Mouse (Mus musculus): ENCODE measurements around the gene Ciapin1. TPM values are rescaled to one million over a fixed set of nuclear protein-coding genes. Genes with fewer than 3 reads are reported as not detected.

The Ciapin1 gene
- polyA plus RNA-seq, 1 experiment from 2014 or later, result 37.5 TPM

DNA sequence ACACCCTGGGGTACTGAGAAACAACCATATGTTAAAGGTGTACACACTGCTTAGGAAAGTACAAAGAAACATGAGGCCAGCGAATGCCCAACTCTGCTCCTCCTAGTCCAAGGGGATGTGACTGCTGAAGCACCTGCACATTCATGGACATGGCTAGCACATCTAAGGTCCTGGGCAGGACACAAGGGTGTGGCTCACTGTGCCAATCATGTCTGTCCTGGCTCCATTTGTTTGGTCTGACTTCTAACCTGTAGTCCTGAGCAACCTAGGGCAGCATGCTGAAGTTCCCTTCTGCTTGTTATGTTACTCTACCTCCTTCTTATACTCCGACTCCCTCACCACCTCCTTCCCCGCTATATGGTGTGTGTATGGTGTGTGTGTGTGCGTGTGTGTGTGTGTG is 43.8 kb downstream of the Ciapin1 start:
- peaks cover 14% of the 10 kb centered on the region for H3K4me1 ChIP-seq (ENCODE audit: control insufficient read depth, low read depth, low read length)

DNA sequence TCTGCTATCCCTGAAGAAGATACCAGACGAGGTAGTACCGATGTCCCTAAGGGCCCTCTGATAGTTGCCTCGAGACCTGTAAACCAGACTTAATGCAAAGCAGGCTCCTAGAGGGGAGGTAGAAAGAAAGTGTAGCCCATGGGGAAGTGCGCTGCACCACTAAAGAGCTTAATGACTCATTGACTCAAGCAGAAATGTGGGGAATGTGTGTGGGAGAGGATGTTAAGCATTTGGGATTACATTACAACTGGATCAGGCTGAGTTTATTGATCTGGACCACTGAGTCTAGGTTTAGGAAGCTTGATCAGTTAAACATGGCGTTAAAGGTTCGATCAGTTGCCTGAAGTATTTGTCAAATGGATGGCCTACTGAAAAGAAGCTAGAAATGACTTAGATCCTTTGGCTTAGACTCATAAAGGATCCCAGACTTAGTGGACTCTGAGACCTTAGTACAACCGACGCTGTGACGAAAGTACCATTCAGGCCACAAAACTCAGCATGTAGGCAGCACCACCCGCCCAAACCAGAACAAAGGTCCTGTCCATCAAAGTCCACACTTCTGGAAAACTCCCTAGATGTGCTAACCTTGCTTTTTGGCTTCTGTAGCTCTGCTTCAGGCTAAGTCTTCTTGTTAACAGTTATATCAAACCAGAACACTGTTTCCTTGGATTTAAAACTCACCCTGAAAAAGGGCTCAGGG is 48.8 kb downstream of the Ciapin1 start:
- H3K27ac ChIP-seq (ENCODE audit: low read length), result no peak overlapping the region
- peaks cover 50% of the 10 kb centered on the region for H3K4me1 ChIP-seq (ENCODE audit: control insufficient read depth, low read depth, low read length)
- 78% methylated on average over 10 of the region's 10 CpGs for WGBS (ENCODE audit: insufficient replicate concordance)
- H3K4me3 ChIP-seq (ENCODE audit: low read depth, low read length), result no peak overlapping the region
- H3K9me3 ChIP-seq (replicated peaks; ENCODE audit: control insufficient read depth, low read length), result no peaks in the 10 kb centered on the region
- ATAC-seq (ENCODE audit: low read depth), result no peak
- H3K9ac ChIP-seq (ENCODE audit: low read depth, low read length), result no peak overlapping the region
- no peak overlapping the region for H3K4me2 ChIP-seq (ENCODE audit: low read depth, low read length)
- H3K27me3 ChIP-seq (ENCODE audit: control insufficient read depth, insufficient read depth, low read depth, low read length), result no peaks in the 10 kb centered on the region
- no peaks in the 10 kb centered on the region for H3K36me3 ChIP-seq (ENCODE audit: control insufficient read depth, insufficient read depth)

More for the DNA sequence above, 43.8 kb downstream of the Ciapin1 start:
- Histone ChIP-seq H3K27ac (ENCODE audit: low read length) (no peak overlapping the region), H3K36me3 (ENCODE audit: control insufficient read depth, insufficient read depth) (no peaks in the 10 kb centered on the region), H3K4me3 (ENCODE audit: low read depth, low read length) (no peak overlapping the region), H3K9me3 (replicated peaks; ENCODE audit: control insufficient read depth, low read length) (no peaks in the 10 kb centered on the region), H3K27me3 (ENCODE audit: control insufficient read depth, insufficient read depth, low read depth, low read length) (no peaks in the 10 kb centered on the region), H3K4me2 (ENCODE audit: low read depth, low read length) (no peak overlapping the region), H3K9ac (ENCODE audit: low read depth, low read length) (no peak overlapping the region)
- peak; percentile 58; the same call in 1 of the 2 replicates for ATAC-seq (ENCODE audit: low read depth)
- 80% methylated on average over 4 of the region's 4 CpGs for WGBS (ENCODE audit: insufficient replicate concordance)

DNA sequence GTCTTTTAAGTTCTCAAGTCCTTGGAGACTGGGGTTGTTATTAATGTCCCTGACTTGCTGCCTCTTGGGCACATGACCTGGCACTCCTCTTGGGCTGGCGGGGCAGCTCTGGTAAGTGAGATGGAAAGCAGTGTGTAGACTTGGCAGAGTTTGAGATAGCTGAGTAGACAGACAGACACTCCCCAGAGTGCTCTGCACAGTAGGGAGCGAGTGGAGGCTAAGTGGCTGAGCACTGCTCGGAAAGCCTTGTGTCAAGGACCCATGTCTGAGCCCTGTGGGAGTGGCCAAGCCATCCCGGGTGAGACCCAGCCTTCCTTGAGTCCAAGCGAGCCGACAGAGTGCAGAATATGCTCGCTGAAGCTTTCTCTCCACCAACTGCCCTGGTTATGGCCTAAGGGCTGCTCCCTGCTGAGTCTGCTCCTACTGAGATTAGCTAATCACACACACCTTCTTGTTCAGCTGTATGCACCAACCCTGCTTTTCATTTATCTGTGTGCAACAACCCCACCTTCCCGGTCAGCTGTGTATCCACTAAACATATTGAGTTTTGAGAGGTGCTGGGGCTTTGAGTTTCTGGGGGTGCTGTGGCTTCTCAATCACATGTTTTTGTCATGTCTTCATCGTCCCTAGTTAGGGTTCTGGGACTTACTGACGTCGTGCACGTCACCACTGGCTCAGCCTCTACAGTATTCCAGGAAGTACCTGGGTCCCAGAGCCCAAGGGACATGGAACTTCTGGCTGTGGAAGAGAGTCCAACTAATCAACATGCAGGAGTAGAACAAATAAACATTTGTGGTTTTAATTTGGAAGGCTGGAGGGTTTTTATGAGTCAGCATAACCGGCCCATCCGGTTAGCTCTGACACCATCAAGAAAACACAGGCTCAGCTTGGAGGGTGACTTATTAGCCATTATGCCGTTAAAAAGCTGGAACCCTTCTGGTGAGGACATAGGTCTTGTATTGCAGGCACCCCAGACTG is 50.3 kb downstream of the Ciapin1 start:
- Histone ChIP-seq H3K27ac (ENCODE audit: low read length) (peak overlapping the region; percentile 99), H3K4me2 (ENCODE audit: low read depth, low read length) (peak overlapping the region; percentile 60), H3K9me3 (replicated peaks; ENCODE audit: control insufficient read depth, low read length) (no peaks in the 10 kb centered on the region), H3K9ac (ENCODE audit: low read depth, low read length) (peak overlapping the region; percentile 57), H3K4me1 (ENCODE audit: control insufficient read depth, low read depth, low read length) (peaks cover 48% of the 10 kb centered on the region), H3K27me3 (ENCODE audit: control insufficient read depth, insufficient read depth, low read depth, low read length) (no peaks in the 10 kb centered on the region), H3K36me3 (ENCODE audit: control insufficient read depth, insufficient read depth) (no peaks in the 10 kb centered on the region), H3K4me3 (ENCODE audit: low read depth, low read length) (peak overlapping the region; percentile 30)
- peak; percentile 96 for ATAC-seq (ENCODE audit: low read depth)
- WGBS (ENCODE audit: insufficient replicate concordance), result 26% methylated on average over 15 of the region's 15 CpGs

DNA sequence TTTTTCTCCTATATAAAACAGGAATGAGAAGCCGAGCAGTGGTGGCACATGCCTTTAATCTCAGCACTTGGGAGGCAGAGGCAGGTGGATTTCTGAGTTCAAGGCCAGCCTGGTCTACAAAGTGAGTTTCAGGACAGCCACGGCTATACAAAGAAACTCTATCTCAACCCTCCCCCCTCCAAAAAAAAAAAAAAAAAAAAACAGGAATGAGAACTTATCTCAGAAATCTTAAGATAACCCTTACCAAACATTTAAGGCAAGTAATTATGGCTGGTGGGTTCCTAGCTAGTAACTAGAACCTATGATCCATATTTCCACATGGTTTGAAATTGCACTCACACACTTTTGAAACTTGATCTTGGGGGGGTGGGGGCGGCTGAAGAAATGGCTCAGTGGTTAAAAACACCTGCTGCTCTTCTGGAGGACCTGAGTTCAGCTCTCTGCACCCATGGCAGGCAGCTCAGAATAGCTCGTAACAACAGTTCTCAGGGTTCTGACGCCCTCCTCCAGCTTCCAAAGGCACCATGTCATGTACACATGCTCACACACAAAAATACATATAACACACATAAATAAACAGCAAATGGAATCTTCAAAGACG is 52.1 kb downstream of the Ciapin1 start:
- Histone ChIP-seq H3K36me3 (ENCODE audit: control insufficient read depth, insufficient read depth) (no peaks in the 10 kb centered on the region), H3K4me3 (ENCODE audit: low read depth, low read length) (no peak overlapping the region), H3K4me1 (ENCODE audit: control insufficient read depth, low read depth, low read length) (peaks cover 54% of the 10 kb centered on the region), H3K27ac (ENCODE audit: low read length) (peak overlapping the region; percentile 99), H3K4me2 (ENCODE audit: low read depth, low read length) (peak overlapping the region; percentile 60; the same call in 1 of the 2 replicates), H3K9me3 (replicated peaks; ENCODE audit: control insufficient read depth, low read length) (no peaks in the 10 kb centered on the region), H3K27me3 (ENCODE audit: control insufficient read depth, insufficient read depth, low read depth, low read length) (no peaks in the 10 kb centered on the region), H3K9ac (ENCODE audit: low read depth, low read length) (no peak overlapping the region)
- ATAC-seq (ENCODE audit: low read depth), result no peak
- 60% methylated on average over 6 of the region's 6 CpGs for WGBS (ENCODE audit: insufficient replicate concordance)

DNA sequence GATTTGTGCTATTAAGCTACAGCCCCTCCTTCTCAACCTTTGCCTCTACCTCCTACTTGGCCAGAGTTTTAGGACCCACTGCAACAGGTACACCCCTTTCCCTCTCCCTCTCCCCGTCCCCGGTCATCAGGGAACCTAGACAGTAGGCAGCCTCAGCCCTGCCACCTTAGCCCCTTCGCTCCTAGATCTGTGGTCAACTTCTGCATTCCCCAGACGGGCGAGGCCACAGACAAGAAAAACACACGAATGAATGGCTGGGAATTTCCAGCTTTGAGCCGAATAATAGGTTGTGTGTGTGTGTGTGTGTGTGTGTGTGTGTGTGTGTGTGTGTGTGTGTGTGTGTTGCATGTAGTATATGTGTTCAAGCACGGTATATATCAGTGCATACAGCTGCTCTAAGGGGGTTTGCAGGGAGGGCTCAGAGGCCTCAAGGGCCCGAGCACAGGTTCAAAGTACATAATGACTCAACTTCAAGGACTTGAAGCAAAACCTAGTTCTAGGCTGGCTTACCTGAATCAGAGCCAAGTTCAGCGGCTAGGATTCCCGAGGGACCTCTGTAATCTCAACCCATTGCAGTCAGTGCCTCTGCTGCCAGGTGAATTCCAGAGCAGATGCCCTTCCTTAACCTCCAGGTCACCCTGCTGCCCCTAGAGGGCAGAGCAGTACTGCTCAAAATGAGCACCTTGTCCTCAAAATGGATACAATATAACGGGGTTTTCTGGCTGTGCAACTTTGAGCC is 52.7 kb downstream of the Ciapin1 start:
- no peak overlapping the region for H3K9ac ChIP-seq (ENCODE audit: low read depth, low read length)
- ATAC-seq (ENCODE audit: low read depth), result no peak
- H3K4me1 ChIP-seq (ENCODE audit: control insufficient read depth, low read depth, low read length), result peaks cover 61% of the 10 kb centered on the region
- no peak overlapping the region for H3K4me3 ChIP-seq (ENCODE audit: low read depth, low read length)
- no peak overlapping the region for H3K27ac ChIP-seq (ENCODE audit: low read length)
- no peaks in the 10 kb centered on the region for H3K36me3 ChIP-seq (ENCODE audit: control insufficient read depth, insufficient read depth)
- WGBS (ENCODE audit: insufficient replicate concordance), result 46% methylated on average over 12 of the region's 12 CpGs
- H3K27me3 ChIP-seq (ENCODE audit: control insufficient read depth, insufficient read depth, low read depth, low read length), result no peaks in the 10 kb centered on the region
- no peak overlapping the region for H3K4me2 ChIP-seq (ENCODE audit: low read depth, low read length)
- no peaks in the 10 kb centered on the region for H3K9me3 ChIP-seq (replicated peaks; ENCODE audit: control insufficient read depth, low read length)

DNA sequence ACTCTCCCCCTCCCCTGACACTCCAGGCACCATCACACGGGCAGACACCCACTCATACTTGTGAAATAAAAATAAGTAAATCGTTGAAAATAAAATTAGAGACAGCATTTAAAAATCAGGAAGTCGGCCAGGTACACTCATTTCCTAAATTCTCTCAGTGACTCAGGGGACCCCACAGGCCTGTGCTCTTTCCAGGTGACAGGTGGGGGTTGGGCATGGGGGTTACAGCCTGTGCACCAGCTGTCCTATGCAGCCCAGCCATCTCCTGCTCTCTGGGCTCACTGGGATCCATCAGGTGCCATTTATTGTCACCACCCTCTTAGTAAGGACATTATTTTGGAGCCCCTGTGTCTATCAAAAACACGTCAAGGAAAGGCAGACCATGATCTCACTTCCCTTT is 54.3 kb downstream of the Ciapin1 start:
- Histone ChIP-seq H3K9me3 (replicated peaks; ENCODE audit: control insufficient read depth, low read length) (no peaks in the 10 kb centered on the region), H3K4me1 (ENCODE audit: control insufficient read depth, low read depth, low read length) (peaks cover 52% of the 10 kb centered on the region), H3K27ac (ENCODE audit: low read length) (no peak overlapping the region), H3K27me3 (ENCODE audit: control insufficient read depth, insufficient read depth, low read depth, low read length) (no peaks in the 10 kb centered on the region), H3K36me3 (ENCODE audit: control insufficient read depth, insufficient read depth) (no peaks in the 10 kb centered on the region), H3K4me3 (ENCODE audit: low read depth, low read length) (no peak overlapping the region), H3K4me2 (ENCODE audit: low read depth, low read length) (no peak overlapping the region), H3K9ac (ENCODE audit: low read depth, low read length) (no peak overlapping the region)
- ATAC-seq (ENCODE audit: low read depth), result no peak
- WGBS (ENCODE audit: insufficient replicate concordance), result 40% methylated on average over 4 of the region's 4 CpGs

DNA sequence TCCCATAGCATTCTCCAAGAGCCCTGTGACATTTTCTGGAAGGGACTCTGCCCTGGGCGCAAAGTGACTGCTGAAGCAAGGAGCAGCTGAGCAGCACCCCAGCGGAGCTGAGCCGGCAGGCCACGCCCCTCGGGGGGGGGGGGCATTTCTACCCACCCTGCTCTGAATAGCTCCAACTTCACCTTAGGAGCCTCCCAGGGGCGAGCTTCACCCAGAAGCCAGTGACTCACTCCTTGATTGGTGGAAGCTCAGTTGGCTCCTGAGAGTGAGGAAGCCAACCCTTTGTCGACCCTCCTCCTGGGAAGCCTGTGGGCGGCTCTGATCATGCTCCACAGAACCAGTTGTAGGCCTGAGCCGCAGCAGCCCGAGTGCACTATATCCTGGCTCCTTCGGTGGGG is 56.3 kb downstream of the Ciapin1 start:
- Histone ChIP-seq H3K4me1 (ENCODE audit: control insufficient read depth, low read depth, low read length) (peaks cover 32% of the 10 kb centered on the region), H3K36me3 (ENCODE audit: control insufficient read depth, insufficient read depth) (no peaks in the 10 kb centered on the region), H3K4me3 (ENCODE audit: low read depth, low read length) (no peak overlapping the region), H3K4me2 (ENCODE audit: low read depth, low read length) (no peak overlapping the region), H3K9ac (ENCODE audit: low read depth, low read length) (no peak overlapping the region), H3K9me3 (replicated peaks; ENCODE audit: control insufficient read depth, low read length) (no peaks in the 10 kb centered on the region), H3K27me3 (ENCODE audit: control insufficient read depth, insufficient read depth, low read depth, low read length) (no peaks in the 10 kb centered on the region), H3K27ac (ENCODE audit: low read length) (no peak overlapping the region)
- 0 out of 2 replicates have a peak, but pooled peaks have one; percentile 5 for ATAC-seq (ENCODE audit: low read depth)
- 18% methylated on average over 11 of the region's 11 CpGs for WGBS (ENCODE audit: insufficient replicate concordance)

DNA sequence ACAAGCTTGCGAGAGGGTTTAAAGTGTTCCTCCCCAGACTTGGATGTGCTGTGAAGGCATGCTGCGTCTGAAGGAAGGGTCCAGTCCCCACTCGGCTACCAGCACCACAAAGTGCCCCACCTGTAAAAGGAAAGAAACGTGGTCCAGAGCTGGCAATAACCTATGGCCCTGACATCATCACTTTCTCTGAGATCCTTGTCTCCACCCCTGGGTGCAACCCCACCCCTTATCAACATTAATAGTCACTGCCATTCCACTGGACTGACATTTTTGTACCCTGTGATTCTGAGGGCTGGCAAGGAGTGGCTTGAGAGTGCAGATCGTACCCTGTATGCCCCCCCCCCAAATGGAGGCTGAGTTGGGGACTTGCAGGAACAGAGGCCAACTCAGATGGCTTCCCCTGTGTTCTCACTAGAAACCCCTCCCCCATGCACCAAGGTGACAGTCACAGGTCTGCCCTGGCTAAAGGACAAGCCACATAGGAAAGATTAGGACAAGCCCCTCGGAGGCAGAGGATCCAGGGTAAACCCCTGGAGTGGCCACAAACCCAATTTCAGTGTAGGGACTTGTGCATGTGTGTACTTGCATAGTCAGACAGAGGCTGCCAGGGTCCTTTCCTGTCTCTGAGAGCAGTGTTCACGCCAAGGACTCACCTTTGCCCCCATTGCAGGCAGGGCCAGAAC is 56.9 kb downstream of the Ciapin1 start:
- H3K9ac ChIP-seq (ENCODE audit: low read depth, low read length), result no peak overlapping the region
- H3K27me3 ChIP-seq (ENCODE audit: control insufficient read depth, insufficient read depth, low read depth, low read length), result no peaks in the 10 kb centered on the region
- peaks cover 26% of the 10 kb centered on the region for H3K4me1 ChIP-seq (ENCODE audit: control insufficient read depth, low read depth, low read length)
- no peaks in the 10 kb centered on the region for H3K36me3 ChIP-seq (ENCODE audit: control insufficient read depth, insufficient read depth)
- 45% methylated on average over 7 of the region's 7 CpGs for WGBS (ENCODE audit: insufficient replicate concordance)
- no peak overlapping the region for H3K4me3 ChIP-seq (ENCODE audit: low read depth, low read length)
- no peak for ATAC-seq (ENCODE audit: low read depth)
- no peak overlapping the region for H3K4me2 ChIP-seq (ENCODE audit: low read depth, low read length)
- no peak overlapping the region for H3K27ac ChIP-seq (ENCODE audit: low read length)
- no peaks in the 10 kb centered on the region for H3K9me3 ChIP-seq (replicated peaks; ENCODE audit: control insufficient read depth, low read length)

All from liver, embryonic 16.5 days (tissue).